Mouse (Mus musculus): ENCODE data around the gene 4930452B06Rik. TPM values are rescaled to one million over a fixed set of nuclear protein-coding genes. Genes with fewer than 3 reads are reported as not detected.

4930452B06Rik gene
- polyA plus RNA-seq, 1 experiment from 2014 or later, result 5.0 TPM

- H3K4me2 ChIP-seq (replicated peaks; ENCODE audit: low read depth), result no peak overlapping the region
- WGBS, result 66% methylated on average over 6 of the region's 6 CpGs
- ATAC-seq (ENCODE audit: low FRiP score, low TSS enrichment) (no peak), DNase-seq (ENCODE audit: low spot score) (no peak)
- H3K27me3 ChIP-seq (ENCODE audit: control insufficient read depth, insufficient read depth, low read length), result no peaks in the 10 kb centered on the region
- no peaks in the 10 kb centered on the region for H3K36me3 ChIP-seq (ENCODE audit: control insufficient read depth, insufficient read depth, low read length)
- no peak overlapping the region for H3K27ac ChIP-seq (replicated peaks)
- H3K9me3 ChIP-seq (ENCODE audit: control insufficient read depth, low read length), result no peaks in the 10 kb centered on the region
- no peak overlapping the region for H3K9ac ChIP-seq (ENCODE audit: low read length)
- no peaks in the 10 kb centered on the region for H3K4me1 ChIP-seq (replicated peaks; ENCODE audit: control insufficient read depth, insufficient read depth)
- TF ChIP-seq EP300 (optimal IDR thresholded peaks at IDR 0.05), result no peak
- TF ChIP-seq CTCF (IDR thresholded peaks at IDR 0.05; ENCODE audit: low read depth), result no peak
- no peak overlapping the region for H3K4me3 ChIP-seq (ENCODE audit: low read depth, low read length)
Observed at GRCm38 (mm10) chr14:8462321-8462909, 203.6 kb downstream of the 4930452B06Rik start.

GRCm38 (mm10) chr14:8460226-8461129 lies 205.6 kb downstream of the 4930452B06Rik start:
- Histone ChIP-seq H3K27ac (replicated peaks) (no peak overlapping the region), H3K9me3 (ENCODE audit: control insufficient read depth, low read length) (no peaks in the 10 kb centered on the region), H3K9ac (ENCODE audit: low read length) (no peak overlapping the region), H3K27me3 (ENCODE audit: control insufficient read depth, insufficient read depth, low read length) (no peaks in the 10 kb centered on the region), H3K4me3 (ENCODE audit: low read depth, low read length) (no peak overlapping the region), H3K36me3 (ENCODE audit: control insufficient read depth, insufficient read depth, low read length) (no peaks in the 10 kb centered on the region), H3K4me1 (replicated peaks; ENCODE audit: control insufficient read depth, insufficient read depth) (no peaks in the 10 kb centered on the region), H3K4me2 (replicated peaks; ENCODE audit: low read depth) (no peak overlapping the region)
- TF ChIP-seq CTCF (IDR thresholded peaks at IDR 0.05; ENCODE audit: low read depth), result peak; percentile 94
- TF ChIP-seq EP300 (optimal IDR thresholded peaks at IDR 0.05), result no peak
- ATAC-seq (ENCODE audit: low FRiP score, low TSS enrichment) (peak; percentile 80), DNase-seq (ENCODE audit: low spot score) (peak; percentile 63)
- WGBS, result 35% methylated on average over 19 of the region's 19 CpGs

- 67% methylated on average over 4 of the region's 4 CpGs for WGBS
- Histone ChIP-seq H3K27me3 (ENCODE audit: control insufficient read depth, insufficient read depth, low read length) (no peaks in the 10 kb centered on the region), H3K27ac (replicated peaks) (no peak overlapping the region), H3K4me3 (ENCODE audit: low read depth, low read length) (no peak overlapping the region), H3K4me2 (replicated peaks; ENCODE audit: low read depth) (no peak overlapping the region), H3K9ac (ENCODE audit: low read length) (no peak overlapping the region), H3K9me3 (ENCODE audit: control insufficient read depth, low read length) (no peaks in the 10 kb centered on the region), H3K4me1 (replicated peaks; ENCODE audit: control insufficient read depth, insufficient read depth) (no peaks in the 10 kb centered on the region), H3K36me3 (ENCODE audit: control insufficient read depth, insufficient read depth, low read length) (no peaks in the 10 kb centered on the region)
- ATAC-seq (ENCODE audit: low FRiP score, low TSS enrichment) (no peak), DNase-seq (ENCODE audit: low spot score) (no peak)
- no peak for TF ChIP-seq CTCF (IDR thresholded peaks at IDR 0.05; ENCODE audit: low read depth)
- no peak for TF ChIP-seq EP300 (optimal IDR thresholded peaks at IDR 0.05)
Observed at GRCm38 (mm10) chr14:8459759-8460158, 206.3 kb downstream of the 4930452B06Rik start.

- DNase-seq (ENCODE audit: low spot score) (no peak), ATAC-seq (ENCODE audit: low FRiP score, low TSS enrichment) (no peak)
- 82% methylated on average over 4 of the region's 4 CpGs for WGBS
- Histone ChIP-seq H3K4me1 (replicated peaks; ENCODE audit: control insufficient read depth, insufficient read depth) (no peaks in the 10 kb centered on the region), H3K9ac (ENCODE audit: low read length) (no peak overlapping the region), H3K4me3 (ENCODE audit: low read depth, low read length) (no peak overlapping the region), H3K27me3 (ENCODE audit: control insufficient read depth, insufficient read depth, low read length) (no peaks in the 10 kb centered on the region), H3K4me2 (replicated peaks; ENCODE audit: low read depth) (no peak overlapping the region), H3K9me3 (ENCODE audit: control insufficient read depth, low read length) (no peaks in the 10 kb centered on the region), H3K27ac (replicated peaks) (no peak overlapping the region), H3K36me3 (ENCODE audit: control insufficient read depth, insufficient read depth, low read length) (no peaks in the 10 kb centered on the region)
- TF ChIP-seq EP300 (optimal IDR thresholded peaks at IDR 0.05), result no peak
- no peak for TF ChIP-seq CTCF (IDR thresholded peaks at IDR 0.05; ENCODE audit: low read depth)
Observed at GRCm38 (mm10) chr14:8451117-8451516, 214.9 kb downstream of the 4930452B06Rik start.

- H3K27ac ChIP-seq (replicated peaks), result no peak overlapping the region
- WGBS, result 92% methylated on average over 6 of the region's 6 CpGs
Observed at GRCm38 (mm10) chr14:8450342-8450741, 215.7 kb downstream of the 4930452B06Rik start.

GRCm38 (mm10) chr14:8449299-8449698 lies 216.7 kb downstream of the 4930452B06Rik start:
- no peak for ATAC-seq (ENCODE audit: low FRiP score, low TSS enrichment)

More at GRCm38 (mm10) chr14:8450342-8450741, 215.7 kb downstream of the 4930452B06Rik start:
- Histone ChIP-seq H3K4me1 (replicated peaks; ENCODE audit: control insufficient read depth, insufficient read depth) (no peaks in the 10 kb centered on the region), H3K4me3 (ENCODE audit: low read depth, low read length) (no peak overlapping the region), H3K4me2 (replicated peaks; ENCODE audit: low read depth) (no peak overlapping the region), H3K9me3 (ENCODE audit: control insufficient read depth, low read length) (no peaks in the 10 kb centered on the region), H3K36me3 (ENCODE audit: control insufficient read depth, insufficient read depth, low read length) (no peaks in the 10 kb centered on the region), H3K27me3 (ENCODE audit: control insufficient read depth, insufficient read depth, low read length) (no peaks in the 10 kb centered on the region), H3K9ac (ENCODE audit: low read length) (no peak overlapping the region)
- DNase-seq (ENCODE audit: low spot score) (no peak), ATAC-seq (ENCODE audit: low FRiP score, low TSS enrichment) (no peak)
- no peak for TF ChIP-seq CTCF (IDR thresholded peaks at IDR 0.05; ENCODE audit: low read depth)
- TF ChIP-seq EP300 (optimal IDR thresholded peaks at IDR 0.05), result no peak

More at GRCm38 (mm10) chr14:8449299-8449698, 216.7 kb downstream of the 4930452B06Rik start:
- no peaks in the 10 kb centered on the region for H3K27me3 ChIP-seq (ENCODE audit: control insufficient read depth, insufficient read depth, low read length)
- no peak overlapping the region for H3K27ac ChIP-seq (replicated peaks)
- no peak for DNase-seq (ENCODE audit: low spot score)
- H3K9ac ChIP-seq (ENCODE audit: low read length), result no peak overlapping the region
- H3K4me3 ChIP-seq (ENCODE audit: low read depth, low read length), result no peak overlapping the region
- H3K4me2 ChIP-seq (replicated peaks; ENCODE audit: low read depth), result no peak overlapping the region
- H3K36me3 ChIP-seq (ENCODE audit: control insufficient read depth, insufficient read depth, low read length), result no peaks in the 10 kb centered on the region
- H3K4me1 ChIP-seq (replicated peaks; ENCODE audit: control insufficient read depth, insufficient read depth), result no peaks in the 10 kb centered on the region
- H3K9me3 ChIP-seq (ENCODE audit: control insufficient read depth, low read length), result no peaks in the 10 kb centered on the region
- TF ChIP-seq CTCF (IDR thresholded peaks at IDR 0.05; ENCODE audit: low read depth), result no peak
- TF ChIP-seq EP300 (optimal IDR thresholded peaks at IDR 0.05), result no peak
